Mouse (Mus musculus): ENCODE results near the gene Wee2.

- TF ChIP-seq CTCF (IDR thresholded peaks at IDR 0.05; ENCODE audit: extremely low read depth, insufficient read length, insufficient replicate concordance, low read depth, low read length): no peak
- TF ChIP-seq POLR2A (IDR thresholded peaks at IDR 0.05; ENCODE audit: low read depth, low read length): no peak
Observed at GRCm38 (mm10) chr6:40432346-40433275, 6.3 kb upstream of the Wee2 start.
